Mouse (Mus musculus) heart, postnatal 0 days (tissue): ENCODE measurements around the gene Chat. TPM values are rescaled to one million over a fixed set of nuclear protein-coding genes. Genes with fewer than 3 reads are reported as not detected.

Source experiments
- ATAC-seq: fragments of 200-750 bp; cut with Nextera tagmentation; 2 replicates; pipeline ENCODE4 v1.8.0; 2017; ENCODE audit warnings: low read depth, moderate number of reproducible peaks, moderate library complexity; ENCODE audit not compliant: insufficient read depth
- DNase-seq: peaks from one replicate; pipeline ENCODE4 v3.0.0-alpha.2; 2016; ENCODE audit warnings: low spot score
- H3K27ac ChIP-seq: fragments of 300-500 bp; sonication (generic); 2 replicates; pipeline ENCODE4 v1.5.1; 2014; ENCODE audit warnings: low read depth, mild to moderate bottlenecking
- H3K27me3 ChIP-seq: fragments of 300-500 bp; sonication (generic); 2 replicates; pipeline ENCODE4 v1.6.1; 2014; ENCODE audit warnings: low read length, mixed read lengths; ENCODE audit not compliant: control insufficient read depth, insufficient read depth
- H3K36me3 ChIP-seq: fragments of 300-500 bp; sonication (generic); replicated peaks from 2 replicates; pipeline ENCODE4 v1.6.1; 2014; ENCODE audit warnings: low read length, mixed read lengths; ENCODE audit not compliant: control insufficient read depth, insufficient read depth
- H3K4me1 ChIP-seq: fragments of 300-500 bp; sonication (generic); 2 replicates; pipeline ENCODE4 v1.6.1; 2014; ENCODE audit warnings: antibody characterized with exemption; ENCODE audit not compliant: control insufficient read depth, insufficient read depth
- H3K4me2 ChIP-seq: fragments of 300-500 bp; sonication (generic); 2 replicates; pipeline ENCODE4 v1.6.1; 2014; ENCODE audit warnings: low read depth, mild to moderate bottlenecking, low read length, moderate library complexity
- H3K4me3 ChIP-seq: fragments of 300-500 bp; sonication (generic); 2 replicates; pipeline ENCODE4 v1.5.1; 2014; ENCODE audit warnings: low read depth, low read length
- H3K9ac ChIP-seq: fragments of 300-500 bp; sonication (generic); replicated peaks from 2 replicates; pipeline ENCODE4 v1.6.1; 2014; ENCODE audit warnings: low read depth, low read length, mixed read lengths
- H3K9me3 ChIP-seq: fragments of 300-500 bp; sonication (generic); replicated peaks from 2 replicates; pipeline ENCODE4 v1.6.1; 2016; ENCODE audit warnings: low read length; ENCODE audit not compliant: control insufficient read depth
- CTCF ChIP-seq: IDR thresholded peaks from 2 replicates; pipeline ENCODE4 v1.5.1; 2016; ENCODE audit warnings: antibody characterized with exemption, control low read depth, low read depth
- EP300 ChIP-seq: IDR thresholded peaks from 2 replicates; pipeline ENCODE4 v1.6.1; 2016; ENCODE audit warnings: antibody characterized with exemption, low read depth
- WGBS: fragments of 180-500 bp; shearing (Covaris S2); extraction: QIAGEN DNeasy Blood & Tissue Kit; methylation state at CpG from one replicate; pipeline ENCODE4 v1.1.7; 2014; 5-methylcytosine and 5-hydroxymethylcytosine counted together
- polyA plus RNA-seq: library from polyadenylated mRNA; unstranded; fragments of >200 nt; fragmentation: Nextera tagmentation; extraction: Ambion mirVana; gene quantifications from 2 replicates; pipeline ENCODE4 v1.2.1, GENCODE M21; 2015
- total RNA-seq: library from RNA; depleted of rRNA; stranded (reverse); fragments of >200 nt; gene quantifications from 2 replicates; pipeline ENCODE4 v1.2.3, GENCODE M21; 2014; ENCODE audit warnings: low replicate concordance

The Chat gene
- total and polyA plus RNA-seq, 2 experiments from 2014 or later = not detected

GRCm38 (mm10) chr14:32452552-32452951 lies 13.2 kb downstream of the Chat start:
- 5% methylated on average over 4 of the region's 4 CpGs for WGBS
- Histone ChIP-seq H3K4me3 (no peak overlapping the region), H3K27me3 (peaks cover 10% of the 10 kb centered on the region), H3K4me2 (no peak overlapping the region), H3K9me3 (no peaks in the 10 kb centered on the region), H3K9ac (no peak overlapping the region), H3K27ac (no peak overlapping the region), H3K4me1 (no peaks in the 10 kb centered on the region), H3K36me3 (no peaks in the 10 kb centered on the region)
- DNase-seq = no peak
- TF ChIP-seq EP300 (no peak), CTCF (no peak)
- no peak for ATAC-seq

GRCm38 (mm10) chr14:32446989-32447388 lies 18.8 kb downstream of the Chat start:
- DNase-seq = no peak
- H3K36me3 ChIP-seq = no peaks in the 10 kb centered on the region
- H3K4me2 ChIP-seq = no peak overlapping the region
- WGBS = 71% methylated on average over 6 of the region's 6 CpGs
- no peak for TF ChIP-seq CTCF
- no peak for TF ChIP-seq EP300
- H3K4me3 ChIP-seq = no peak overlapping the region
- H3K9ac ChIP-seq = no peak overlapping the region
- H3K27ac ChIP-seq = no peak overlapping the region
- H3K4me1 ChIP-seq = no peaks in the 10 kb centered on the region
- no peaks in the 10 kb centered on the region for H3K9me3 ChIP-seq
- ATAC-seq = no peak
- no peaks in the 10 kb centered on the region for H3K27me3 ChIP-seq

DNA sequence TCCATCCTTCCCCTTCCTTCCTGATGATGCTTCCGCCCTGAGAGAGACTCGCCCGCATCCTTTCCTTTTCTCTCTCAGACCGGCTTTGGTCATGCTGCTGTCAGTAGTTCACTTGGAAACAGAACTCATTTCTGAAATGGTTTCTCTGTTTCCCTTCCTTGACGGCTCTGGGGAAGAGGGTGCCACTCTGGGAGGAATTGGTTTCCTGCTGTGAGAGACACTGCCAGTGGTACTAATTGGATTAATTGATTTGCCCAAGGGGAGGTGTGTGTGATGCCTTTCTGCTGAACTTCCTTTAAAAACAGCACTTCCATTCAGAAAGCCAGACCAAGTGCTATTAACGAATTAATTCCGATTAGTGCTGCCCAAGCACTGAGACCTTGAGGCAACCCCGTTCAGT lies 22.3 kb downstream of the Chat start:
- H3K4me1 ChIP-seq = no peaks in the 10 kb centered on the region
- H3K9me3 ChIP-seq = no peaks in the 10 kb centered on the region
- no peak overlapping the region for H3K4me2 ChIP-seq
- no peak overlapping the region for H3K27ac ChIP-seq
- 0 out of 2 replicates have a peak, but pooled peaks cover 4% of the 10 kb centered on the region for H3K27me3 ChIP-seq
- ATAC-seq = no peak
- 19% methylated on average over 8 of the region's 8 CpGs for WGBS
- TF ChIP-seq CTCF (no peak), EP300 (no peak)
- no peak overlapping the region for H3K4me3 ChIP-seq
- DNase-seq = no peak
- no peak overlapping the region for H3K9ac ChIP-seq
- no peaks in the 10 kb centered on the region for H3K36me3 ChIP-seq

DNA sequence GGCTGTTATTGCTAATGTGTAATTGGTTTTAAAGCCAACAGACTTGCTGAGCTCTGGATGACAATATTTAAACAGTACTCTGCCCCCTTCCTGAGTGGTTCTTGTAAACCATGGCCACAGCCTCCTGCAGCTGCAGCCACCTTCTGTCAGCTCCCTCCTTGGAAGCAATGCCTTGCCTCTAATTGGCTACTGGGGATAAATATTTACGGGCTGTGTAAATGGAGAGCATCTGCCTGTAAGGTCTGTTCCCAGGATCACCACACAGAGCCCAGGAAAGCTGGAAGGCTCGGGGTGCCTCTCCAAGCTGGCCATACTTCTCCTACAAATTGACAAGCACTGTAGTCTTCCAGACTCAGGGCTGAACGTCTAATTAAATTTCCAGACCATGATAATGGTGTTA lies 26.0 kb downstream of the Chat start:
- ATAC-seq = no peak
- no peaks in the 10 kb centered on the region for H3K36me3 ChIP-seq
- H3K27me3 ChIP-seq = 0 out of 2 replicates have a peak, but pooled peaks cover 4% of the 10 kb centered on the region
- no peaks in the 10 kb centered on the region for H3K4me1 ChIP-seq
- H3K9me3 ChIP-seq = no peaks in the 10 kb centered on the region
- no peak overlapping the region for H3K4me2 ChIP-seq
- TF ChIP-seq CTCF (no peak), EP300 (no peak)
- H3K4me3 ChIP-seq = no peak overlapping the region
- DNase-seq = no peak
- H3K9ac ChIP-seq = no peak overlapping the region
- no peak overlapping the region for H3K27ac ChIP-seq
- WGBS = 41% methylated on average over 3 of the region's 3 CpGs

DNA sequence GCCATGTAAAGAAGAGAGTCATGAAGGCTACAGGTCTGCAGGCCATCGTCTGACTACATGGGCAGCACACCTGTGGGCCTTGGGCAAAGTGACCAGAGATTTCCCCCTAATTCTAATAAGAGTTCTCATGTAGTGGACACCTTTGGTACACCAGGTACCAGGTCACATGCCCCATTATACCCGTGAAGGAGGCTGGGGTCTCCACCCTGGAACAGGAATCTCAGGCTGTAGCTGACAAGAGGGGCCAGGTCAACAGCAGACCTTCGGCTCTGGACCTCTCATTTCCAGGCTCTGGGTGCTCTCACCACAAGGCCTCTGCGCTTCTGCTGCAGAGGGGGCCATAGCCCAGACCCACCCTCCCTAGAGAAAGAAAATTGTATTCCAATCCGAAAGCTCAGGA lies 26.5 kb downstream of the Chat start:
- Histone ChIP-seq H3K9me3 (no peaks in the 10 kb centered on the region), H3K27me3 (0 out of 2 replicates have a peak, but pooled peaks cover 4% of the 10 kb centered on the region), H3K4me2 (no peak overlapping the region), H3K9ac (no peak overlapping the region), H3K4me1 (no peaks in the 10 kb centered on the region), H3K27ac (no peak overlapping the region), H3K36me3 (no peaks in the 10 kb centered on the region), H3K4me3 (no peak overlapping the region)
- TF ChIP-seq CTCF (no peak), EP300 (no peak)
- ATAC-seq (no peak), DNase-seq (no peak)
- WGBS = 65% methylated on average over 5 of the region's 5 CpGs

DNA sequence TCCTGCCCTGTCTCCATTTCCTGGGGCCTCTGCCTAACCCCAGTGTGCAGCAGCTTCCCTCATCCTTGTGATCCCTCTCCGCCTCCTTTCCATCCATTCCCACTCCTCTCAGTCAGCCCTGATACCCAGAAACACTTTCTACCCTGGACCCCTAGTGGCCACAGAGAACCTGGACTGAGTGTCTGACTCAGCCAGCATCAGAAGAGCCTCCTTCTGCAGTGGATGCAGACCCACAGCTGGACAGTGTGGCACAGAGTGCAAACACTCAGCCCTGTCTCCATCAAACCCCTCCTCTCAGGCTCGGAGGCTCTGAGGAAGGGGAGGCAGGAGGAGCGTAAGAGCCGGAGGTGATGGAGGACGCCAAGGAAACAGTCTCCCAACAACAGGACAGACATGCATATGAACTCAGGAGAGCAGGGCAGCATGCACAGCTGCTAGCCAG lies 28.4 kb downstream of the Chat start:
- H3K9ac ChIP-seq = no peak overlapping the region
- TF ChIP-seq EP300 (no peak), CTCF (peak; percentile 19; the same call in 1 of the 2 replicates)

More for the DNA sequence above, 28.4 kb downstream of the Chat start:
- Histone ChIP-seq H3K9me3 (0 out of 2 replicates have a peak, but pooled peaks cover 5% of the 10 kb centered on the region), H3K27ac (no peak overlapping the region), H3K36me3 (no peaks in the 10 kb centered on the region), H3K4me1 (no peaks in the 10 kb centered on the region), H3K4me3 (no peak overlapping the region), H3K27me3 (0 out of 2 replicates have a peak, but pooled peaks cover 4% of the 10 kb centered on the region), H3K4me2 (no peak overlapping the region)
- ATAC-seq = no peak
- DNase-seq = no peak
- 37% methylated on average over 5 of the region's 5 CpGs for WGBS
